Mouse (Mus musculus) erythroblast, embryonic 14.5 days (primary cell): ENCODE data around the gene Efna3.

Experiments
- GATA1 ChIP-seq: IDR thresholded peaks from 2 replicates; pipeline ENCODE4 v1.6.1; 2012; ENCODE audit warnings: low read length, inconsistent platforms, mixed read lengths
- TAL1 ChIP-seq: IDR thresholded peaks from 3 replicates; pipeline ENCODE4 v1.6.1; 2012; ENCODE audit warnings: low read length, inconsistent platforms, mixed read lengths

DNA sequence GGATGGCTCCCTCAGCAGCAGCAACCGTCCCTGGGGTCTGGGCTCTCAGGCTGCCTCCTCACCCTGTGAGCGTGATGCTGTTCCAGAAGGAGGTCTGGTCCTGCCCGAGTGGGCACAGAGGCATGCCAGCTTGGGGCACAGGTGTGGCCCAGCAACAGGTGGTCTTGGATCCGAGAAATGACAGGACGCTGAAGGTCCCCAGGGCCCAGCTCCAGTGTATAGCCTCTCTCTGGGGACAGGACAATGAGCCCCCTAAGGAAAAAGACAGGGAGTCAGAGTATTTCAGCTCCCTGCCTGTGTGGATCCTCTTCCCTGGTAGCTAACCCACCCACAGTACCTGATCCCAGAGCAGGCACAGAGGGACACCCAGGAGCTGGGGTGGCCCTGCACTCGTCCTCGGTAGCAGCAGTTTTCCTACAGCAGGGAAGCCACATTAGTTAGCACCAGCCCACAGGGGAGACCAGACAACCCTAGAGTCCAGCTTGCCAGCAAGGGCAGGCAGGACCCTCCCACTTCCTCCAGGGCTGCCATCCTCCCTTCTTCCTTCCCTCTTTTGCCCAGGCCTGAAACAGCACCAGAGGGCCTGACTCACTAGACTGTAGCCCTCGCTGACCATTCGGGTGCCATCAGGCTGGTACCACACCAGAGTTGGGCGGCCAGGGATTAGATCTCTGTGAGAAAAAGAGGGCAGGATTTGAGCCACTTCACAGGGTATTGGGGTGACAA lies 24.2 kb upstream of the Efna3 start:
- no peak for TF ChIP-seq TAL1
- no peak for TF ChIP-seq GATA1
